Mouse (Mus musculus) ovary, adult 10 weeks (tissue): ENCODE results near the gene Vipas39. TPM values are rescaled to one million over a fixed set of nuclear protein-coding genes. Genes with fewer than 3 reads are reported as not detected.

Source experiments
- polyA plus RNA-seq: library from polyadenylated mRNA; stranded (reverse); fragments of 350-450 nt; fragmentation: Illumina TruSeq; extraction: RNeasy Lipid Tissue Mini Kit (QIAGEN cat#74804); gene quantifications from one replicate; pipeline ENCODE4 v1.2.3, GENCODE M21; 2014

Gene Vipas39
- 19.7 TPM for polyA plus RNA-seq

GRCm38 (mm10) chr12:87266108-87266826, at the start of gene Vipas39, which contains the start of gene Ahsa1:
Vipas39 (minus strand) TSS chr12:87266256.
Ahsa1 (plus strand) TSS chr12:87266479.

GRCm38 (mm10) chr12:87299657-87300440, 33.8 kb upstream of the Vipas39 start, which contains the start of gene Ism2:
Ism2 (minus strand) TSS chr12:87299705.

GRCm38 (mm10) chr12:87238632-87239031, 27.4 kb downstream of the Vipas39 start, which contains the start of gene Noxred1:
Noxred1 (minus strand) TSS chr12:87238732.

GRCm38 (mm10) chr12:87199973-87200586, 66.0 kb downstream of the Vipas39 start, which contains the start of gene Tmed8:
Tmed8 (minus strand) TSS chr12:87200454.

GRCm38 (mm10) chr12:87199206-87199972, 66.7 kb downstream of the Vipas39 start, which contains the start of gene Samd15:
Samd15 (plus strand) TSS chr12:87199723.

Other genes starting within 250 kb of the Vipas39 start
- gene Tmem63c, start 244.9 kb downstream of the Vipas39 start, polyA plus RNA-seq = not detected
- not detected for gene Ngb, start 163.7 kb downstream of the Vipas39 start, polyA plus RNA-seq
- gene Gstz1, start 119.1 kb downstream of the Vipas39 start, polyA plus RNA-seq = 43.6 TPM
- 14.3 TPM for gene Pomt2, start 118.3 kb downstream of the Vipas39 start, polyA plus RNA-seq
- gene Samd15, start 66.5 kb downstream of the Vipas39 start, polyA plus RNA-seq = 1.3 TPM
- 27.0 TPM for gene Tmed8, start 65.8 kb downstream of the Vipas39 start, polyA plus RNA-seq
- 0.57 TPM for gene Noxred1, start 27.5 kb downstream of the Vipas39 start, polyA plus RNA-seq
- gene Ahsa1, start 223 bp upstream of the Vipas39 start, polyA plus RNA-seq = 185 TPM
- not detected for gene Ism2, start 33.4 kb upstream of the Vipas39 start, polyA plus RNA-seq
- gene Sptlc2, start 122.1 kb upstream of the Vipas39 start, polyA plus RNA-seq = 164 TPM
- 120 TPM for gene Slirp, start 177.6 kb upstream of the Vipas39 start, polyA plus RNA-seq
- 22.0 TPM for gene Alkbh1, start 177.8 kb upstream of the Vipas39 start, polyA plus RNA-seq
- gene Snw1, start 206.0 kb upstream of the Vipas39 start, polyA plus RNA-seq = 128 TPM
- not detected for gene Gm5788, start 228.5 kb upstream of the Vipas39 start, polyA plus RNA-seq
- gene Gm8300, start 248.1 kb upstream of the Vipas39 start, polyA plus RNA-seq = not detected